26 mouse cellular contexts compared by ENCODE assay signal in genomic region chr5:112973596-112973995, GRCm38 (mm10). TPM values are rescaled to one million over a fixed set of nuclear protein-coding genes. Genes with fewer than 3 reads are reported as not detected.
DNase-seq lines count a peak whose midpoint lies in the region; ATAC-seq and TF ChIP-seq lines count a peak whose summit lies in the region.
"Had no signal": no experiment of that assay in that cellular context is flagged by ENCODE, and none has a peak within 500 bp of the region (broad histone marks: within the 10 kb centered on the region; RNA-seq: fewer than 3 reads in every experiment).

No protein-coding gene starts in this region.

- no peaks in the 10 kb centered on the region for H3K27me3 ChIP-seq in forebrain, embryonic 14.5 days (replicated peaks; ENCODE audit: control insufficient read depth, insufficient read depth, low read length)
- no peaks in the 10 kb centered on the region for H3K27me3 ChIP-seq in forebrain, embryonic 13.5 days
- H3K27me3 ChIP-seq in lung, embryonic 14.5 days (ENCODE audit: insufficient read depth, low read length) = no peaks in the 10 kb centered on the region
- H3K27me3 ChIP-seq in limb, embryonic 13.5 days = peaks cover 5% of the 10 kb centered on the region; the same call in 1 of the 2 replicates
- H3K27me3 ChIP-seq: heart, embryonic 13.5 days; kidney, embryonic 15.5 days; liver, embryonic 12.5 days had no signal

- no peak overlapping the region for H3K4me2 ChIP-seq in forebrain, embryonic 14.5 days (ENCODE audit: low read length)
- no peak overlapping the region for H3K4me2 ChIP-seq in forebrain, embryonic 13.5 days
- H3K4me2 ChIP-seq in lung, embryonic 14.5 days = no peak overlapping the region
- H3K4me2 ChIP-seq in limb, embryonic 13.5 days (replicated peaks) = no peak overlapping the region; the same call in 1 of the 2 replicates
- H3K4me2 ChIP-seq: heart, embryonic 13.5 days; kidney, embryonic 15.5 days; liver, embryonic 12.5 days had no signal

- ATAC-seq in forebrain, embryonic 14.5 days = 0 out of 2 replicates have a peak, but pooled peaks have one; percentile 40
- no peak for ATAC-seq in forebrain, embryonic 13.5 days
- ATAC-seq in lung, embryonic 14.5 days (ENCODE audit: insufficient read depth) = no peak
- ATAC-seq in limb, embryonic 13.5 days (ENCODE audit: low FRiP score, low read depth) = peak; percentile 28; the same call in 1 of the 2 replicates
- ATAC-seq: CD4-positive, CD25-positive, alpha-beta regulatory T cell, adult 4 months; forebrain, embryonic 16.5 days; intestine, postnatal 0 days; liver, embryonic 12.5 days; midbrain, embryonic 16.5 days had no signal

- no peak overlapping the region for H3K4me3 ChIP-seq in forebrain, embryonic 14.5 days (ENCODE audit: low read depth, low read length)
- H3K4me3 ChIP-seq in forebrain, embryonic 13.5 days = no peak overlapping the region
- no peak overlapping the region for H3K4me3 ChIP-seq in lung, embryonic 14.5 days (ENCODE audit: low read depth, low read length)
- no peak overlapping the region for H3K4me3 ChIP-seq in limb, embryonic 13.5 days
- H3K4me3 ChIP-seq: heart, embryonic 13.5 days; kidney, embryonic 15.5 days; liver, embryonic 12.5 days; megakaryocyte, embryonic 14.5 days had no signal

- H3K36me3 ChIP-seq in forebrain, embryonic 14.5 days (ENCODE audit: control insufficient read depth, insufficient read depth, low read length) = no peaks in the 10 kb centered on the region
- H3K36me3 ChIP-seq in forebrain, embryonic 13.5 days (ENCODE audit: poor library complexity, severe bottlenecking) = no peaks in the 10 kb centered on the region
- H3K36me3 ChIP-seq in lung, embryonic 14.5 days (ENCODE audit: insufficient read depth) = no peaks in the 10 kb centered on the region
- no peaks in the 10 kb centered on the region for H3K36me3 ChIP-seq in limb, embryonic 13.5 days
- H3K36me3 ChIP-seq: kidney, embryonic 15.5 days; liver, embryonic 12.5 days had no signal

- no peaks in the 10 kb centered on the region; the same call in 1 of the 2 replicates for H3K4me1 ChIP-seq in forebrain, embryonic 14.5 days (ENCODE audit: control insufficient read depth, insufficient read depth, low read length)
- H3K4me1 ChIP-seq in forebrain, embryonic 13.5 days = peaks cover 7% of the 10 kb centered on the region; the same call in 1 of the 2 replicates
- peaks cover 2% of the 10 kb centered on the region; the same call in 1 of the 2 replicates for H3K4me1 ChIP-seq in lung, embryonic 14.5 days (ENCODE audit: insufficient read depth)
- peaks cover 21% of the 10 kb centered on the region for H3K4me1 ChIP-seq in limb, embryonic 13.5 days
- H3K4me1 ChIP-seq: kidney, embryonic 15.5 days; liver, embryonic 12.5 days; megakaryocyte, embryonic 14.5 days had no signal

- no peak overlapping the region for H3K9ac ChIP-seq in forebrain, embryonic 14.5 days (ENCODE audit: low read length)
- H3K9ac ChIP-seq in forebrain, embryonic 13.5 days = no peak overlapping the region
- no peak overlapping the region for H3K9ac ChIP-seq in lung, embryonic 14.5 days
- no peak overlapping the region for H3K9ac ChIP-seq in limb, embryonic 13.5 days
- H3K9ac ChIP-seq: heart, embryonic 13.5 days; kidney, embryonic 15.5 days; liver, embryonic 12.5 days had no signal

- no peak for TF ChIP-seq POLR2A in brain, embryonic 14.5 days (IDR thresholded peaks at IDR 0.05; ENCODE audit: borderline replicate concordance, extremely low read depth, insufficient read depth, insufficient read length, poor library complexity, severe bottlenecking)

- H3K27ac ChIP-seq in forebrain, embryonic 14.5 days (ENCODE audit: low read depth, low read length) = no peak overlapping the region
- no peak overlapping the region for H3K27ac ChIP-seq in forebrain, embryonic 13.5 days
- H3K27ac ChIP-seq in lung, embryonic 14.5 days (ENCODE audit: low read depth) = no peak overlapping the region
- H3K27ac ChIP-seq in limb, embryonic 13.5 days = no peak overlapping the region
- H3K27ac ChIP-seq: heart, embryonic 13.5 days; kidney, embryonic 15.5 days; liver, embryonic 12.5 days had no signal

- no peak for TF ChIP-seq CTCF in lung, embryonic 14.5 days (IDR thresholded peaks at IDR 0.05; ENCODE audit: low read depth)
- TF ChIP-seq CTCF in brain, embryonic 14.5 days (IDR thresholded peaks at IDR 0.05; ENCODE audit: borderline replicate concordance, extremely low read depth, insufficient read depth, insufficient read length) = no peak

- 55% methylated on average over 7 of the region's 7 CpGs for WGBS in forebrain, embryonic 14.5 days
- 55% methylated on average over 7 of the region's 7 CpGs for WGBS in forebrain, embryonic 13.5 days
- WGBS in lung, embryonic 14.5 days = 44% methylated on average over 7 of the region's 7 CpGs
- 23% methylated on average over 7 of the region's 7 CpGs for WGBS in limb, embryonic 13.5 days

- H3K9me3 ChIP-seq in forebrain, embryonic 14.5 days (replicated peaks; ENCODE audit: control insufficient read depth, low read length) = no peaks in the 10 kb centered on the region
- H3K9me3 ChIP-seq in forebrain, embryonic 13.5 days (replicated peaks) = no peaks in the 10 kb centered on the region
- no peaks in the 10 kb centered on the region for H3K9me3 ChIP-seq in lung, embryonic 14.5 days (ENCODE audit: low read depth, low read length)
- no peaks in the 10 kb centered on the region; the same call in 1 of the 2 replicates for H3K9me3 ChIP-seq in limb, embryonic 13.5 days
- H3K9me3 ChIP-seq: heart, embryonic 13.5 days; kidney, embryonic 15.5 days; liver, embryonic 12.5 days had no signal

- peak; percentile 23 for DNase-seq in forebrain, embryonic 14.5 days (ENCODE audit: low spot score)
- peak; percentile 35 for DNase-seq in lung, embryonic 14.5 days
- no peak for DNase-seq in lung, postnatal 4 days
- peak; percentile 58 for DNase-seq in brain, embryonic 14.5 days (ENCODE audit: low read depth)
- no peak for DNase-seq in kidney, postnatal 36 days
- DNase-seq in cerebellum, postnatal 25 days = no peak
- DNase-seq: adrenal gland, postnatal 14 days; cerebellum, adult 8-10 months; gastrocnemius, postnatal 14 days; heart, adult 18-20 months; heart, postnatal 14 days; kidney, postnatal 4 days; left cerebral cortex, postnatal 4 days; lung, postnatal 10 days; thymus, adult 18-20 months; thymus, postnatal 36 days had no signal

RNA-seq across cellular contexts. Expression of gene Grk3, which starts 42.0 kb away (rescaled TPM):
- polyA plus RNA-seq in forebrain, embryonic 14.5 days (2014; fragmentation: Nextera tagmentation; extraction: Ambion mirVana) = 4.4 and 9.0 TPM in 2 replicates
- 8.1 and 8.7 TPM in 2 replicates for polyA plus RNA-seq in forebrain, embryonic 13.5 days (2015; fragmentation: Nextera tagmentation; extraction: Ambion mirVana)
- 14.1 and 15.0 TPM in 2 replicates for polyA plus RNA-seq in lung, embryonic 14.5 days (2014; fragmentation: Nextera tagmentation; extraction: Ambion mirVana)
- 13.1 and 26.0 TPM in 2 replicates for polyA plus RNA-seq in brain, embryonic 14.5 days (2012; rRNA removed)
- 13.2 and 14.0 TPM in 2 replicates for polyA plus RNA-seq in limb, embryonic 13.5 days (2015; fragmentation: Nextera tagmentation; extraction: Ambion mirVana)

Comparison
In these comparisons a context has a peak if more than half of its experiments do, and no peak if none do; other contexts are left out.
1. ATAC-seq: peak in forebrain, embryonic 14.5 days (single experiment) and limb, embryonic 13.5 days (single experiment); none in forebrain, embryonic 13.5 days (single experiment) and lung, embryonic 14.5 days (single experiment).
2. DNase-seq: peak in forebrain, embryonic 14.5 days (single experiment), lung, embryonic 14.5 days (single experiment) and brain, embryonic 14.5 days (single experiment); none in lung, postnatal 4 days (0 of 2), kidney, postnatal 36 days (0 of 2) and cerebellum, postnatal 25 days (0 of 2).